ENCODE assay signal across 9 mouse cellular contexts in genomic region chr1:98144845-98145244, GRCm38 (mm10). TPM values are rescaled to one million over a fixed set of nuclear protein-coding genes. Genes with fewer than 3 reads are reported as not detected.
A peak's percentile ranks its signal among the peaks of the same experiment; 100 is the strongest.
DNase-seq lines count a peak whose midpoint lies in the region; ATAC-seq and TF ChIP-seq lines count a peak whose summit lies in the region.
"Had no signal": no experiment of that assay in that cellular context is flagged by ENCODE, and none has a peak within 500 bp of the region (broad histone marks: within the 10 kb centered on the region; RNA-seq: fewer than 3 reads in every experiment).

No protein-coding gene starts in this region.

- WGBS in intestine, postnatal 0 days: 94% methylated on average over 1 of the region's 1 CpGs
- WGBS in intestine, embryonic 16.5 days: 93% methylated on average over 1 of the region's 1 CpGs
- 96% methylated on average over 1 of the region's 1 CpGs for WGBS in midbrain, postnatal 0 days
- 94% methylated on average over 1 of the region's 1 CpGs for WGBS in midbrain, embryonic 11.5 days

- DNase-seq in midbrain, postnatal 0 days (ENCODE audit: low spot score): no peak
- DNase-seq in midbrain, embryonic 11.5 days (ENCODE audit: low spot score, missing footprints): no peak
- DNase-seq in T-cell, adult 2 months (ENCODE audit: low spot score): peak; percentile 3
- DNase-seq in thymus, postnatal 4 days: peak; percentile 42
- DNase-seq in frontal cortex, postnatal 36 days (ENCODE audit: low spot score in 2 of 2): no peak

- H3K4me2 ChIP-seq in intestine, postnatal 0 days (replicated peaks; ENCODE audit: low read depth): no peak overlapping the region
- H3K4me2 ChIP-seq in intestine, embryonic 16.5 days (ENCODE audit: low read depth, low read length): no peak overlapping the region
- no peak overlapping the region for H3K4me2 ChIP-seq in midbrain, postnatal 0 days (ENCODE audit: low read depth, low read length, poor library complexity, severe bottlenecking)
- no peak overlapping the region for H3K4me2 ChIP-seq in midbrain, embryonic 11.5 days
- H3K4me2 ChIP-seq: embryonic facial prominence, embryonic 15.5 days had no signal

- ATAC-seq in intestine, postnatal 0 days: no peak
- no peak for ATAC-seq in intestine, embryonic 16.5 days
- no peak for ATAC-seq in midbrain, postnatal 0 days (ENCODE audit: low FRiP score)
- ATAC-seq in midbrain, embryonic 11.5 days (ENCODE audit: low FRiP score): no peak

- no peak overlapping the region for H3K9ac ChIP-seq in intestine, postnatal 0 days (ENCODE audit: low read depth, low read length)
- no peak overlapping the region for H3K9ac ChIP-seq in intestine, embryonic 16.5 days (ENCODE audit: low read depth, low read length)
- no peak overlapping the region for H3K9ac ChIP-seq in midbrain, postnatal 0 days (replicated peaks; ENCODE audit: low read length, poor library complexity, severe bottlenecking)
- no peak overlapping the region for H3K9ac ChIP-seq in midbrain, embryonic 11.5 days (ENCODE audit: low read length)
- H3K9ac ChIP-seq: embryonic facial prominence, embryonic 15.5 days had no signal

- H3K27ac ChIP-seq in intestine, postnatal 0 days (ENCODE audit: low read depth, low read length): no peak overlapping the region
- no peak overlapping the region for H3K27ac ChIP-seq in intestine, embryonic 16.5 days (ENCODE audit: low read length)
- no peak overlapping the region for H3K27ac ChIP-seq in midbrain, postnatal 0 days (ENCODE audit: low read depth, low read length)
- no peak overlapping the region for H3K27ac ChIP-seq in midbrain, embryonic 11.5 days (ENCODE audit: low read depth, low read length)
- H3K27ac ChIP-seq: embryonic facial prominence, embryonic 15.5 days; hindbrain, embryonic 10.5 days had no signal

- H3K4me1 ChIP-seq in intestine, postnatal 0 days (replicated peaks; ENCODE audit: control insufficient read depth, insufficient read depth, low read length): no peaks in the 10 kb centered on the region
- no peaks in the 10 kb centered on the region for H3K4me1 ChIP-seq in intestine, embryonic 16.5 days (ENCODE audit: control insufficient read depth, insufficient read depth, low read length)
- no peaks in the 10 kb centered on the region for H3K4me1 ChIP-seq in midbrain, postnatal 0 days (ENCODE audit: insufficient read depth, low read length)
- no peaks in the 10 kb centered on the region for H3K4me1 ChIP-seq in midbrain, embryonic 11.5 days (ENCODE audit: control insufficient read depth, insufficient read depth, low read length)
- H3K4me1 ChIP-seq: embryonic facial prominence, embryonic 15.5 days; hindbrain, embryonic 10.5 days had no signal

- no peak overlapping the region for H3K4me3 ChIP-seq in intestine, postnatal 0 days (ENCODE audit: low read depth, low read length)
- H3K4me3 ChIP-seq in intestine, embryonic 16.5 days (ENCODE audit: low read length): no peak overlapping the region
- no peak overlapping the region for H3K4me3 ChIP-seq in midbrain, postnatal 0 days (ENCODE audit: low read depth, low read length)
- no peak overlapping the region for H3K4me3 ChIP-seq in midbrain, embryonic 11.5 days (ENCODE audit: low read depth, low read length)
- H3K4me3 ChIP-seq: embryonic facial prominence, embryonic 15.5 days; hindbrain, embryonic 10.5 days had no signal

- no peaks in the 10 kb centered on the region for H3K27me3 ChIP-seq in intestine, postnatal 0 days (replicated peaks; ENCODE audit: control insufficient read depth, insufficient read depth, low read length)
- no peaks in the 10 kb centered on the region for H3K27me3 ChIP-seq in intestine, embryonic 16.5 days (replicated peaks; ENCODE audit: control insufficient read depth, insufficient read depth, low read length)
- H3K27me3 ChIP-seq in midbrain, postnatal 0 days (ENCODE audit: insufficient read depth, low read length): no peaks in the 10 kb centered on the region
- H3K27me3 ChIP-seq in midbrain, embryonic 11.5 days (ENCODE audit: control insufficient read depth, insufficient read depth, low read length): no peaks in the 10 kb centered on the region
- H3K27me3 ChIP-seq: embryonic facial prominence, embryonic 15.5 days had no signal

- peak; percentile 34; the same call in 1 of the 2 replicates for TF ChIP-seq CTCF in intestine, postnatal 0 days (IDR thresholded peaks at IDR 0.05; ENCODE audit: low read depth)
- peak; percentile 38 for TF ChIP-seq CTCF in midbrain, postnatal 0 days (IDR thresholded peaks at IDR 0.05)

- H3K9me3 ChIP-seq in intestine, postnatal 0 days (ENCODE audit: control insufficient read depth): no peaks in the 10 kb centered on the region
- H3K9me3 ChIP-seq in intestine, embryonic 16.5 days (ENCODE audit: control insufficient read depth, low read length): no peaks in the 10 kb centered on the region
- H3K9me3 ChIP-seq in midbrain, postnatal 0 days (ENCODE audit: low read length): no peaks in the 10 kb centered on the region
- H3K9me3 ChIP-seq in midbrain, embryonic 11.5 days (ENCODE audit: control insufficient read depth, low read length): no peaks in the 10 kb centered on the region
- H3K9me3 ChIP-seq: embryonic facial prominence, embryonic 15.5 days; hindbrain, embryonic 10.5 days had no signal

- H3K36me3 ChIP-seq in intestine, postnatal 0 days (ENCODE audit: control insufficient read depth, insufficient read depth): no peaks in the 10 kb centered on the region
- H3K36me3 ChIP-seq in intestine, embryonic 16.5 days (ENCODE audit: control insufficient read depth, insufficient read depth, low read length): no peaks in the 10 kb centered on the region
- no peaks in the 10 kb centered on the region for H3K36me3 ChIP-seq in midbrain, postnatal 0 days (ENCODE audit: insufficient read depth, low read length)
- H3K36me3 ChIP-seq in midbrain, embryonic 11.5 days (ENCODE audit: control insufficient read depth, insufficient read depth, low read length): no peaks in the 10 kb centered on the region
- H3K36me3 ChIP-seq: embryonic facial prominence, embryonic 15.5 days; hindbrain, embryonic 10.5 days had no signal

RNA-seq across cellular contexts. Expression of gene Pam, which starts 49.4 kb away (rescaled TPM):
- polyA plus RNA-seq in intestine, postnatal 0 days (2015; fragmentation: Nextera tagmentation; extraction: Ambion mirVana): 65.9 and 72.4 TPM in 2 replicates
- 30.7 and 38.5 TPM in 2 replicates for polyA plus RNA-seq in intestine, embryonic 16.5 days (2015; fragmentation: Nextera tagmentation; extraction: Ambion mirVana)
- 104 and 125 TPM in 2 replicates for total RNA-seq in midbrain, postnatal 0 days (2014; rRNA removed)
- 38.8 and 46.6 TPM in 2 replicates for polyA plus RNA-seq in midbrain, postnatal 0 days (2015; fragmentation: Nextera tagmentation; extraction: Ambion mirVana)
- 21.1 and 21.2 TPM in 2 replicates for polyA plus RNA-seq in midbrain, embryonic 11.5 days (2014; fragmentation: Nextera tagmentation; extraction: Ambion mirVana)

Comparison
In these comparisons a context has a peak if more than half of its experiments do, and no peak if none do; other contexts are left out.
1. DNase-seq: peak in T-cell, adult 2 months (single experiment) and thymus, postnatal 4 days (single experiment); none in midbrain, postnatal 0 days (single experiment), midbrain, embryonic 11.5 days (single experiment) and frontal cortex, postnatal 36 days (0 of 2).